Mouse (Mus musculus): ENCODE measurements at regions not wholly inside any gene's neighbourhood (a gene's known extent, or its start where the extent isn't known, plus 50 kb on each side); places are given as distances from the start of the nearest gene placed in this dataset.

DNA sequence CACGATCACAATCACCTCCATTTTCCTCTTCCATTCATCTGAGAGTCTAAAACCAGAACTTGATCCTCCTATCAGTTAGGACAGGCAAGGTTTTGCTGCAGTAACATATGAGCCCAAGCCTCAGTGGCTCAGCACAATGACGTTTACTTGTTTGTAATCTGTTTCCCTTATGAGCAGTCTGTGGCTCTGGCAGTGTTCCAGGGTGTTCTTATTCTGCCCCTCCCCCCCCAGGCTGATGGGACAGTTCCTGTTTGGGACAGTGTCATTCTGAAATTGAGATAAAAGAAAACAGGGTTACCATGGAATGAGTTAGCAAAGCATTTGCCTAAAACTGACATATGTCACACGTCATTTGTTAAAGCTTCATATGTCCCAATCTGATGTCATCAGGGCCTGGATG lies 75.5 kb downstream of the Vcpkmt start:
- no peak overlapping the region for H3K27ac ChIP-seq (replicated peaks; ENCODE audit: low read depth, low read length)
- H3K27me3 ChIP-seq (ENCODE audit: control insufficient read depth, insufficient read depth, low read length) = no peaks in the 10 kb centered on the region
- no peak overlapping the region for H3K4me2 ChIP-seq (replicated peaks; ENCODE audit: low read depth, low read length, severe bottlenecking)
- H3K4me1 ChIP-seq (ENCODE audit: control insufficient read depth, insufficient read depth, low read length) = peaks cover 5% of the 10 kb centered on the region
- TF ChIP-seq POLR2A (IDR thresholded peaks at IDR 0.05; ENCODE audit: borderline replicate concordance, extremely low read depth, insufficient read depth, insufficient read length) = no peak
- ATAC-seq (ENCODE audit: low FRiP score, low read depth) (no peak), DNase-seq (ENCODE audit: low spot score) (no peak)
- 67% methylated on average over 3 of the region's 3 CpGs for WGBS
- no peak overlapping the region for H3K4me3 ChIP-seq (replicated peaks; ENCODE audit: low read length)
- H3K9me3 ChIP-seq (ENCODE audit: control insufficient read depth, low read length) = no peaks in the 10 kb centered on the region
- H3K9ac ChIP-seq (ENCODE audit: low read depth, low read length, severe bottlenecking) = no peak overlapping the region
- no peaks in the 10 kb centered on the region for H3K36me3 ChIP-seq (ENCODE audit: control insufficient read depth, insufficient read depth, low read length)

- peak overlapping the region; percentile 92 for H3K27ac ChIP-seq (replicated peaks; ENCODE audit: low read depth, low read length)
- no peaks in the 10 kb centered on the region for H3K9me3 ChIP-seq (ENCODE audit: control insufficient read depth, low read length)
- DNase-seq (ENCODE audit: low spot score) (no peak), ATAC-seq (ENCODE audit: low FRiP score, low read depth) (no peak)
- no peak for TF ChIP-seq POLR2A (IDR thresholded peaks at IDR 0.05; ENCODE audit: borderline replicate concordance, extremely low read depth, insufficient read depth, insufficient read length)
- 55% methylated on average over 6 of the region's 6 CpGs for WGBS
- no peaks in the 10 kb centered on the region for H3K27me3 ChIP-seq (ENCODE audit: control insufficient read depth, insufficient read depth, low read length)
- H3K4me3 ChIP-seq (replicated peaks; ENCODE audit: low read length) = peak overlapping the region; percentile 8; the same call in 1 of the 2 replicates
- H3K4me1 ChIP-seq (ENCODE audit: control insufficient read depth, insufficient read depth, low read length) = peaks cover 24% of the 10 kb centered on the region
- H3K4me2 ChIP-seq (replicated peaks; ENCODE audit: low read depth, low read length, severe bottlenecking) = peak overlapping the region; percentile 38
- H3K9ac ChIP-seq (ENCODE audit: low read depth, low read length, severe bottlenecking) = peak overlapping the region; percentile 49
- H3K36me3 ChIP-seq (ENCODE audit: control insufficient read depth, insufficient read depth, low read length) = no peaks in the 10 kb centered on the region
Observed at GRCm38 (mm10) chr12:69502706-69503070, 80.1 kb downstream of the Vcpkmt start.

- H3K4me1 ChIP-seq (ENCODE audit: control insufficient read depth, insufficient read depth, low read length) = peaks cover 30% of the 10 kb centered on the region
- no peaks in the 10 kb centered on the region for H3K9me3 ChIP-seq (ENCODE audit: control insufficient read depth, low read length)
- H3K4me2 ChIP-seq (replicated peaks; ENCODE audit: low read depth, low read length, severe bottlenecking) = peak overlapping the region; percentile 38
- H3K36me3 ChIP-seq (ENCODE audit: control insufficient read depth, insufficient read depth, low read length) = no peaks in the 10 kb centered on the region
- 0 out of 2 replicates have a peak, but pooled peaks have one; percentile 19 for TF ChIP-seq POLR2A (IDR thresholded peaks at IDR 0.05; ENCODE audit: borderline replicate concordance, extremely low read depth, insufficient read depth, insufficient read length)
- no peaks in the 10 kb centered on the region for H3K27me3 ChIP-seq (ENCODE audit: control insufficient read depth, insufficient read depth, low read length)
- WGBS = 11% methylated on average over 20 of the region's 20 CpGs
- DNase-seq (ENCODE audit: low spot score) = peak; percentile 90
- ATAC-seq (ENCODE audit: low FRiP score, low read depth) = peak; percentile 81
- H3K27ac ChIP-seq (replicated peaks; ENCODE audit: low read depth, low read length) = peak overlapping the region; percentile 92
- peak overlapping the region; percentile 8; the same call in 1 of the 2 replicates for H3K4me3 ChIP-seq (replicated peaks; ENCODE audit: low read length)
- H3K9ac ChIP-seq (ENCODE audit: low read depth, low read length, severe bottlenecking) = peak overlapping the region; percentile 49
Observed at GRCm38 (mm10) chr12:69501783-69502705, 80.8 kb downstream of the Vcpkmt start.

GRCm38 (mm10) chr12:69501346-69501730 lies 81.5 kb downstream of the Vcpkmt start:
- WGBS = 26% methylated on average over 2 of the region's 2 CpGs
- H3K36me3 ChIP-seq (ENCODE audit: control insufficient read depth, insufficient read depth, low read length) = no peaks in the 10 kb centered on the region
- H3K9ac ChIP-seq (ENCODE audit: low read depth, low read length, severe bottlenecking) = 0 out of 2 replicates have a peak overlapping the region, but pooled peaks have one; percentile 49
- H3K4me2 ChIP-seq (replicated peaks; ENCODE audit: low read depth, low read length, severe bottlenecking) = peak overlapping the region; percentile 38
- ATAC-seq (ENCODE audit: low FRiP score, low read depth) (no peak), DNase-seq (ENCODE audit: low spot score) (no peak)
- H3K4me3 ChIP-seq (replicated peaks; ENCODE audit: low read length) = no peak overlapping the region
- no peaks in the 10 kb centered on the region for H3K27me3 ChIP-seq (ENCODE audit: control insufficient read depth, insufficient read depth, low read length)
- peak overlapping the region; percentile 92 for H3K27ac ChIP-seq (replicated peaks; ENCODE audit: low read depth, low read length)
- no peak for TF ChIP-seq POLR2A (IDR thresholded peaks at IDR 0.05; ENCODE audit: borderline replicate concordance, extremely low read depth, insufficient read depth, insufficient read length)
- H3K4me1 ChIP-seq (ENCODE audit: control insufficient read depth, insufficient read depth, low read length) = peaks cover 35% of the 10 kb centered on the region
- no peaks in the 10 kb centered on the region for H3K9me3 ChIP-seq (ENCODE audit: control insufficient read depth, low read length)

- TF ChIP-seq POLR2A (IDR thresholded peaks at IDR 0.05; ENCODE audit: borderline replicate concordance, extremely low read depth, insufficient read depth, insufficient read length) = no peak
- 67% methylated on average over 15 of the region's 15 CpGs for WGBS
- Histone ChIP-seq H3K27me3 (ENCODE audit: control insufficient read depth, insufficient read depth, low read length) (no peaks in the 10 kb centered on the region), H3K4me3 (replicated peaks; ENCODE audit: low read length) (no peak overlapping the region), H3K36me3 (ENCODE audit: control insufficient read depth, insufficient read depth, low read length) (no peaks in the 10 kb centered on the region), H3K4me1 (ENCODE audit: control insufficient read depth, insufficient read depth, low read length) (peaks cover 35% of the 10 kb centered on the region), H3K4me2 (replicated peaks; ENCODE audit: low read depth, low read length, severe bottlenecking) (peak overlapping the region; percentile 38; the same call in 1 of the 2 replicates), H3K9ac (ENCODE audit: low read depth, low read length, severe bottlenecking) (no peak overlapping the region), H3K27ac (replicated peaks; ENCODE audit: low read depth, low read length) (peak overlapping the region; percentile 92), H3K9me3 (ENCODE audit: control insufficient read depth, low read length) (no peaks in the 10 kb centered on the region)
- DNase-seq (ENCODE audit: low spot score) = peak; percentile 47
- ATAC-seq (ENCODE audit: low FRiP score, low read depth) = no peak
Observed at GRCm38 (mm10) chr12:69500600-69501345, 82.1 kb downstream of the Vcpkmt start.

All from limb, embryonic 14.5 days (tissue).